Mouse (Mus musculus) thymus, adult 2 months (tissue): ENCODE results near the gene Actbl2.

Experiments
- CTCF ChIP-seq: fragments of 200-500 bp; IDR thresholded peaks from 2 replicates; pipeline ENCODE4 v1.5.1; 2012; ENCODE audit warnings: mild to moderate bottlenecking, control low read depth, low read length, moderate library complexity, borderline replicate concordance; ENCODE audit not compliant: control insufficient read depth, poor library complexity, insufficient read depth; ENCODE audit errors: extremely low read depth
- POLR2A ChIP-seq: fragments of 200-500 bp; IDR thresholded peaks from 2 replicates; pipeline ENCODE4 v1.6.1; 2012; ENCODE audit warnings: mild to moderate bottlenecking, low read length, control low read depth, moderate library complexity; ENCODE audit not compliant: control insufficient read depth, poor library complexity, insufficient read depth; ENCODE audit errors: extremely low read depth

GRCm38 (mm10) chr13:111237296-111237695, 17.5 kb upstream of the Actbl2 start:
- TF ChIP-seq CTCF (no peak), POLR2A (no peak)
